Mouse (Mus musculus): ENCODE data around the gene Srpr. TPM values are rescaled to one million over a fixed set of nuclear protein-coding genes. Genes with fewer than 3 reads are reported as not detected.

Srpr gene
- total and polyA plus RNA-seq, 3 experiments: 67.6 to 96.3 (median 82.4) TPM

DNA sequence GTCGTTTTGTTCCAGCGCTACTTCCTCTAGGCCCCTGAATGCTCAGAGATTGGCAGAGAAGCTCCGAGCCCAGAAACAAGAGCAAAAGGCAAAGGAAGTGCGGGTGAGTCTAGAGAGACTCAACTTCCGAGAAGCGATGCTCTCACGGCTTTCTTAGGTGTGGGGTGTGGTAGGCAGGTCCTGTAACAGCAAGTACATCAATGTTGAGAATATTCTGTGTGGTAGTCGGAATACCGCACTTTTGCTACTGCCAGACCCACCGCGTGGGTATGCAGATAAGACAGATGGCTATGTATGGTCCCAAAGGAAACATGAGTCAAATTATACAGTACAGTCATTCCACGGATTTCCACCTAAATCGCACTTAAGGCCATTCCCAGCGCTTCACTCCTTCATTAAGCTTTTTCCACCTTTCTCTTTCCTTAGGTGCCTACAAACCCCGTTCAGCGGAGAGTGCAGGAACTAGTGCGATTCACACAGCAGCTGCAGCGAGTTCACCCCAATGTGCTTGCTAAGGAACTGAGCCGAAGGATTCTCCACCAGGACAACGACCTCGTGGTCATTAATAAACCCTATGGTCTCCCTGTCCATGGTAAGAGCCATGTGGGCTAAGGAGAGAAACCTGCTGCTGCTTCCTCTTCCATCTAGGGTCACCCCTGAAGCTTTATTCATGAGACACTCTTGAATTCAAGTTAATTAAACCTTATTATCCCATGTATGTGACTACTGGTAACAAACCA is 68.2 kb downstream of the Srpr start:
- whole genome bisulfite sequencing: 2% methylated on average over 21 of the region's 21 CpGs
- no peak for DNase-seq
- TF ChIP-seq EP300 (IDR thresholded peaks at IDR 0.05; ENCODE audit: insufficient read depth, low read depth, low read length) (no peak), POLR2A (IDR thresholded peaks at IDR 0.05; ENCODE audit: insufficient read depth, low read depth, low read length) (no peak), CTCF (IDR thresholded peaks at IDR 0.05) (no peak)
- H3K27ac ChIP-seq: peak overlapping the region; percentile 84
- peaks cover 2% of the 10 kb centered on the region; the same call in 1 of the 2 replicates for H3K79me2 ChIP-seq (replicated peaks; ENCODE audit: control insufficient read depth, insufficient read depth, low read length)
- peak overlapping the region; percentile 49 for H3K9ac ChIP-seq (ENCODE audit: low read depth, low read length)
- intact Hi-C loops (cut with DNase I): loop anchor here (2.0 to 5.0 kb wide), 3 partner anchors 56 to 151 kb away; partner anchors contain the start of genes Foxred1 and St3gal4
- no peaks in the 10 kb centered on the region for H3K27me3 ChIP-seq (ENCODE audit: control insufficient read depth, insufficient read depth, low read length)
- H3K36me3 ChIP-seq (ENCODE audit: control insufficient read depth, insufficient read depth, low read length): peaks cover 3% of the 10 kb centered on the region
- peak overlapping the region; percentile 82 for H3K4me3 ChIP-seq
- H3K4me1 ChIP-seq (ENCODE audit: control insufficient read depth, insufficient read depth, low read length): peaks cover 3% of the 10 kb centered on the region

DNA sequence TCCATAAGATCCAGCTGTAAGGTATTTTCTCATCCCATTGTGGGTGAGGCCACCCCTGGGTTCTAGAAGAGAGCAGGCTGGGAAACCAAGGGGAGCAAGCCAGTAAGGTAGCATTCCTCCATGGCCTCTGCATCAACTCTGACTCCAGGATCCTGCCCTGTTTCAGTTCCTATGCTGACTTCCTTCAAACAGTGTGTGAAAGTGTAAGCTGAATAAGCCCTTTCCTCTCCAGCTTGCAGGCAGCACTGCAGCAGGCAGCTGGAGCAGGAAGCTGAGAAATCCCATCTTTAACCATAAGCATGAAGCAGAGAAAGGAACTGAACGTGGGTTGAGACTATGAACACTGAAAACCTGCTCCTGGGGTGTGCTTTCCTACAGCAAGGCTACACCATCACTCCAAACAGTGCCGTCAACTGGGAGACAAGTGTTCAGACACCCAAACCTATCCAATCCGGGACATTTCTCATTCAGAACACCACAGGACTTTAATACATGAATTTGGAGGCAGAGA is 77.9 kb downstream of the Srpr start:
- Histone ChIP-seq H3K9ac (ENCODE audit: low read depth, low read length) (no peak overlapping the region), H3K27ac (no peak overlapping the region), H3K4me1 (ENCODE audit: control insufficient read depth, insufficient read depth, low read length) (no peaks in the 10 kb centered on the region; the same call in 1 of the 2 replicates), H3K79me2 (replicated peaks; ENCODE audit: control insufficient read depth, insufficient read depth, low read length) (no peaks in the 10 kb centered on the region), H3K36me3 (ENCODE audit: control insufficient read depth, insufficient read depth, low read length) (no peaks in the 10 kb centered on the region), H3K4me3 (no peak overlapping the region), H3K27me3 (ENCODE audit: control insufficient read depth, insufficient read depth, low read length) (no peaks in the 10 kb centered on the region)
- intact Hi-C loops (cut with DNase I): no loop called here
- TF ChIP-seq EP300 (IDR thresholded peaks at IDR 0.05; ENCODE audit: insufficient read depth, low read depth, low read length) (no peak), CTCF (IDR thresholded peaks at IDR 0.05) (no peak), POLR2A (IDR thresholded peaks at IDR 0.05; ENCODE audit: insufficient read depth, low read depth, low read length) (no peak)
- DNase-seq: no peak
- WGBS: 75% methylated on average over 3 of the region's 3 CpGs

DNA sequence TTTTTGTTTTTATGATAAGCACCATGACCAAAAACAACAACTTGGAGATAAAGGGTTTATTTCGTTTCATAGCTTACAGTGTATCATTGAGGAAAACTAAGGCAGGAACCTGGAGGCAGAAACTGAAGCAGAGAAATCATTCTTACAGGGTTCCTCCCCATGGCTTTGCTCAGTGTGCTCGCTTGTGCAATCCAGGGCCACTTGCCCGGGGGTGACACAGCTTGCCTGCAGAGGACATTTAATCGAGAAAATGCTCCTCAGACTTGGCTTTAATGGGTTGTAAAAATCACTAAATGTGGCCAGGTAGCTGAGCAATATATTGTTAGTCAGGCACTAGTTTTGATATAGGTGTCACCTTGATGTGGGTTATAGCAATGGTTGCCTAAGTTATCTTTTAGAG is 78.5 kb downstream of the Srpr start:
- H3K36me3 ChIP-seq (ENCODE audit: control insufficient read depth, insufficient read depth, low read length): no peaks in the 10 kb centered on the region
- intact Hi-C loops (cut with DNase I): no loop called here
- no peak overlapping the region for H3K4me3 ChIP-seq
- no peak overlapping the region for H3K27ac ChIP-seq
- H3K79me2 ChIP-seq (replicated peaks; ENCODE audit: control insufficient read depth, insufficient read depth, low read length): no peaks in the 10 kb centered on the region
- H3K27me3 ChIP-seq (ENCODE audit: control insufficient read depth, insufficient read depth, low read length): no peaks in the 10 kb centered on the region
- H3K4me1 ChIP-seq (ENCODE audit: control insufficient read depth, insufficient read depth, low read length): no peaks in the 10 kb centered on the region; the same call in 1 of the 2 replicates
- no peak for DNase-seq
- H3K9ac ChIP-seq (ENCODE audit: low read depth, low read length): no peak overlapping the region
- 81% methylated on average over 4 of the region's 4 CpGs for WGBS
- no peak for TF ChIP-seq EP300 (IDR thresholded peaks at IDR 0.05; ENCODE audit: insufficient read depth, low read depth, low read length)
- no peak for TF ChIP-seq CTCF (IDR thresholded peaks at IDR 0.05)

DNA sequence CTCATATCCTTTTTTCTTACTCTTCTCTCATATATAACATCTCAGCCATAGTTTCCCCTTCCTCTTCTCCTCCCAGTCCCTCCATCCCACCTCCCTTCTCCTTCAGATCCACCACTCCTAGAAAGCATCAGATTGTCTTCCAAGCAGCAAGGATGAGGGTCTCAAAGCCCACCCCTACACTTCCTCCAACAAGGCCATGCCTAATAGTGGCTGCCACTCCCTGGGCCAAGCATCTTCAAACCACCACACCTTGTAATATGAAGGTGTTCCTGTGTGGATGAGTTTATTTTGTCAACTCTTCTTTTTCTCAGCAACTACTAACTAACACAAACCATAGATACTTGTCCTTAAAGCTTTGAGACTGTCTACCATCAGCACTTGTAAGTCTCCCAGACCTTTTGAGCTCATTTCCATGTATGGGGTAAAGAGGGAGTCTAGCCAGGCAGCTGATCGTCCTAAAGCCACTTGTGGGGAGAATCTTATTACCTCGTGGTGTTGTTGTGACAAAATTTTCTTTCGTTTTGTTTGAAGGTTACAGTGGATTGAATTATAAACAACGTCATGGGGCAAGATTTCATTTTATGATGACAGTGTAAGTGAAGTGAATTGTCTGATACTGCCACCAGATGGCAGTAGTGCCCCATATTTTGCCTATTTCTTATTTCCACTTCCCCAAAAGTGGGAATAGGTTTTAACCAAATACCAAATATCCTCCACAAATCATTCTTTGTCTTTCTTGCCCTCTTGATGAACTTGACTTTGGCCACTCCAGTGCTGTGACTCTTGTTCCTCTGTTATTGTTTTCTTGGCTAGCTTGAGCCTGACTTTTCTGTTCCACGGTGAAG is 82.3 kb downstream of the Srpr start:
- Histone ChIP-seq H3K9ac (ENCODE audit: low read depth, low read length) (no peak overlapping the region), H3K79me2 (replicated peaks; ENCODE audit: control insufficient read depth, insufficient read depth, low read length) (no peaks in the 10 kb centered on the region), H3K4me1 (ENCODE audit: control insufficient read depth, insufficient read depth, low read length) (no peaks in the 10 kb centered on the region; the same call in 1 of the 2 replicates), H3K27ac (no peak overlapping the region), H3K4me3 (no peak overlapping the region), H3K27me3 (ENCODE audit: control insufficient read depth, insufficient read depth, low read length) (no peaks in the 10 kb centered on the region), H3K36me3 (ENCODE audit: control insufficient read depth, insufficient read depth, low read length) (no peaks in the 10 kb centered on the region)
- whole genome bisulfite sequencing: 18% methylated on average over 5 of the region's 5 CpGs
- TF ChIP-seq CTCF (IDR thresholded peaks at IDR 0.05) (peak; percentile 93), POLR2A (IDR thresholded peaks at IDR 0.05; ENCODE audit: insufficient read depth, low read depth, low read length) (no peak)
- intact Hi-C loops (cut with DNase I): loop anchor here (1.0 to 5.0 kb wide), 5 partner anchors 50 to 259 kb away; partner anchors contain the start of gene Cdon
- DNase-seq: peak in 1 of 2 experiments; percentile 46

DNA sequence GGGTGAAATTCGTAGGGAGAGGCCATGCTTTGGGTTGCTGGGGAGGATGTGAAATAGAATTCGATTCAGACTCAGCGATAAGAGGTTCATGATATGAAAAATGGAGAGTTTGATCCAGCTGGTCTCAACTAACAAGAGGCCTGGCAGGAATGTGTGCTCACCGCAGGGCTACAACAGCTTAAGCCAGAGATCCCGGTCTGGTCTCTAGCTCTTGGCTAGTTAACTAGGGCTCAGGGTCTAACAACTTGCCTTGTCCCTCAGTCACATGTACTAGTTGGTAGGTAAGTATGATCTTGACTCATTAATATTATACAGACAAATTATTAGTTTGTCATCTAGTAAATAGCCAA is 82.9 kb downstream of the Srpr start:
- Histone ChIP-seq H3K4me1 (ENCODE audit: control insufficient read depth, insufficient read depth, low read length) (no peaks in the 10 kb centered on the region; the same call in 1 of the 2 replicates), H3K9ac (ENCODE audit: low read depth, low read length) (no peak overlapping the region), H3K36me3 (ENCODE audit: control insufficient read depth, insufficient read depth, low read length) (no peaks in the 10 kb centered on the region), H3K79me2 (replicated peaks; ENCODE audit: control insufficient read depth, insufficient read depth, low read length) (no peaks in the 10 kb centered on the region), H3K4me3 (no peak overlapping the region), H3K27me3 (ENCODE audit: control insufficient read depth, insufficient read depth, low read length) (no peaks in the 10 kb centered on the region), H3K27ac (no peak overlapping the region)
- TF ChIP-seq CTCF (IDR thresholded peaks at IDR 0.05): no peak
- TF ChIP-seq EP300 (IDR thresholded peaks at IDR 0.05; ENCODE audit: insufficient read depth, low read depth, low read length): no peak
- no peak for TF ChIP-seq POLR2A (IDR thresholded peaks at IDR 0.05; ENCODE audit: insufficient read depth, low read depth, low read length)
- intact Hi-C loops (cut with DNase I): loop anchor here (1.0 to 5.0 kb wide), 5 partner anchors 49 to 258 kb away; partner anchors contain the start of gene Cdon
- no peak for DNase-seq
- 59% methylated on average over 5 of the region's 5 CpGs for WGBS

Measured in heart, adult 2 months (tissue).